Mouse (Mus musculus): ENCODE data around the gene Ffar1.
"Not testable (repeated sequence)": the region's sequence is repeated elsewhere in the genome, so short reads cannot be mapped to it uniquely, and the experiment has no call there.

The Ffar1 gene

DNA sequence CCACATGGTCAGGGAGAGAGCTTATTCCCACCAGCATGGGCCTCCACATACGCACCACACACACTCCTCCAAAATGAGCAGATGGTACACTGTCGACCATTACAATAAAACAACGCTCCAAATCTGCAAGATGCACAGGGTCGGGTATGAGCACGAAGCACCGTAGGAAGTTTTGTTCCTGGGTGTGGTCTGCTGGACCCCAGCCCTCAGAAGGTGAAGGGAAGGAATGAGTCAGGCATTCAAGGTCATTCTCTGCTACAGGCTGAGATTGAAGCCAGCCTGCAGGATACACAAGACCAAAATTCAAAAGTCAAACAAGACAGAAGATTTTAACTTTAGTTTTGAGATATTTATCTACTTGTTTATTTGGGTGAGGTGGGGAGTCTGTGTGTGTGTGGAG is 13.4 kb downstream of the Ffar1 start:
- DNase-seq (ENCODE audit: low spot score in 2 of 2), result no peak

DNA sequence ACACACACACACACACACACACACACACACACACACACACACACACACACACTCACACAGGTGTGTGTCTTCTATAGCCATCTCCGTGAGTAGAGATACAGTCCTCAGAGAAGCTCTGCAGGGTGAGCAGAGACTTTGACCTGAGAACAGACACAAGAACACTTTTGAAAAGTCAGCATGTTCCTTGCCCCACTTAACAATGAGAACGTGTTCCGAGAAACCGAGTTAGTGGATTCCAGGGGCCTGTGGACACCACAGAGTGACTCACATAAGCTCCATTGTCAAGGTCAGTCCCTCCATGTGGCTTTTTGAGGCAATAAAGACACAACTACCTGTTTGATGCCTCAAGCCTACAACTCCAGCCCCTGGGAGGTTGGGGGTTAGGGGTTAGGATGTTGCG is 14.0 kb downstream of the Ffar1 start:
- no peak for DNase-seq (ENCODE audit: low spot score in 2 of 2)

DNA sequence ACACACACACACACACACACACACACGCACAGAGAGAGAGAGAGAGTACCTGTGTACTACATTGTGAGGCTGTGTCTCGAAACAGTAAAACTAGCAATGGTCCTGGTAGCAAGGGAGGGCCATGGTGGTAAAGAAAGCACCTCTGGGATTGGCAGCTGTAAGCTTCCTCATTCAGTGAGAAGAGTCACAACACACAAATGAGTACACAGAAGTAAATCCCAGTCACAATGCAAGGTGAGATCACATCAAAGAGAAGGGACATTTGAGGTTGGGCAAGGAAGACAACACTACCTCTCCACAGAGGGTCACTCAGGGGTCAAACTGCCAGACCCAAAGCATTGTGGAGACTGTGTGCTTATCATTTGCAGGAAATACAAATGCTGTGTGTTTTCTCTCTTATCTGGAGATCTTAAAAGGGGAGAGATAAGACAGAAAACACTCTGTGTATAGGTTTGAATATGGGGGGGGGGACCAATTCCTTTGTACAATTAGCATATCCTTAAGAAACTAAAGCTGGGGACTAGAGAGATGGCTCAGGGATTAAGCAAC is 14.8 kb downstream of the Ffar1 start:
- no peak for DNase-seq (ENCODE audit: low spot score in 2 of 2)

DNA sequence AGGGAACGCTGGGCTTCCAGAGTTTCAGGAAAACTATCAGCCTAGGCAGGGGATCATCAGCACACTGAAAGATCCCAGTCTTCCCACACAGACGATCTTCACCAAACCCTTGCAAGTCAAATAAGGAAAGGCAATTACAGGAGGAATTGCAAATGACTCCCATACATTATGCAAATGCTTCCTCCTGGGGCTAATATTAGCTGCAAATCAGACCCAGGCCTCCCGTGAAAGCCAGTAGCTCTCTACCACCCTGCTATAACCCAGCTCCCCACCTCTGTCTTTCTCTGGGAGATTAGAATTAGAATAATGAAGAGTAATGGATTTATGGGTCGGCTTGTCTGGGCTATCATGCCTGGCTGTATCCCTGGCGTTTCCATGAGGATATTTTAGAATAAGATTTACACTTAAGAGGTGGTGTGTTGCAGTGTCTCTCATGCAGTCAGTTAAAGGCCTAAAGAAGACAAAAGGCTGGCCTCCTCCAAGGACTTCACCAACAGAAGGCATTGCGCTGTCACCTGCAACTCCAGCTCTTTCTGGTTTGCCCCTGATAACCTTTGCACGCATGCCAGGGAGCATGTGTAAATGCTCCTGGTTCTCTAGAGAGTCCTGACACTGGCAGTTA is 16.6 kb downstream of the Ffar1 start:
- DNase-seq (ENCODE audit: low spot score in 2 of 2), result no peak

DNA sequence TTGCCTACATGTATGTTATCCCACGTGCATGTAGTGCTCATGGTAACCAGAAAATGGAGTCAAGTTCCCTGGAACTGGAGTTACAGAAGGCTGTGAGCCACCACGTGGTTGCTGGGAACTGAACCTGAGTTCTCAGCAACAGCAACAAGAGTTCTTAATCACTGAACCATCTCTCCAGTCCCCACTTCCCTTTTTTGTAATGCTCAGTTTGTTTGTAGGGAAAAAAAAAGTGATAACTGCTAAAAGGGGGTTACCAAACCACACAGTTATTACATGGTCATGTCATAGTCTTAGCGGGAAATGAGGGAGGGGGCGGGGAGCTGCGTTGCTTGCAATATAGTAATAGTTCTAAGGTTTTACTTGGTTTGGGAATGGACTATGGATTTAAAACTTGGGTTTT is 19.3 kb downstream of the Ffar1 start:
- no peak for DNase-seq (ENCODE audit: low spot score in 2 of 2)

DNA sequence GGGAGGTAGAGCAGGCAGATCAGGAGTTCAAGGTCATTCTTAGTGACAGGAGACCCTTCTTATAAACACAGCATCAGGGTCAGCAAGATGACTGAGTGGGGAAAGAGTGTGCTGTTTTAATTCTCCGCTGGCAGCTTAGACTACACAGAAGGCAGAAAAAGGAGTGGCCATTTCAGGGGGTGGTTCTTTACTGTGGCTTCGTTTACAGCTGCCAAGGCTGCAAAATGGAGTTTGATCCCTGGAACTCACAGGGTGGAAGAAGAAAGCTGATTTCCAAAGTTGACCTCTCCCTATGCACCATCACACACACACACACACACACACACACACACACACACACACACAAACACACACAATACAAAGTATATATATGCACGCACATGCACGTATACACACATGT is 20.0 kb downstream of the Ffar1 start:
- DNase-seq (ENCODE audit: low spot score in 2 of 2), result no peak

DNA sequence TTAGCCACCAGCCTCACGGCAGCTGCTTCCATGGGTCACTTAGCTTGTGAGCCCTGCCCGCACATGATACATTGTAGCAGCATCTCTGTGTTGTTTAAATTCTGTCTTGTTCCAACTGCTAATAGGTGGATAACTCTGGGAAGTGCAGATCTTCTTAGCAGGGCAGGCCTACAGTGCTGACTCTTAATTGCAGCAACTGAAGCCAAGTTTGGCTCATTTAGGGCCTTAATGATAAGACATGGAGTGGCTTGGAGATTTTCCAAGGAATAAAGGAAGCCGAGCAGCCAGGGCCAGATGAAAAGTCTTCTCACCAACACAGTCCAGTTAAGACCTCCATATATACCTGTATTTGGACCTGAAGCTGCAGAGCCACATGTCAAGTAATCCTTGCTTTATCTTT is 21.1 kb downstream of the Ffar1 start:
- DNase-seq (ENCODE audit: low spot score in 2 of 2), result no peak

DNA sequence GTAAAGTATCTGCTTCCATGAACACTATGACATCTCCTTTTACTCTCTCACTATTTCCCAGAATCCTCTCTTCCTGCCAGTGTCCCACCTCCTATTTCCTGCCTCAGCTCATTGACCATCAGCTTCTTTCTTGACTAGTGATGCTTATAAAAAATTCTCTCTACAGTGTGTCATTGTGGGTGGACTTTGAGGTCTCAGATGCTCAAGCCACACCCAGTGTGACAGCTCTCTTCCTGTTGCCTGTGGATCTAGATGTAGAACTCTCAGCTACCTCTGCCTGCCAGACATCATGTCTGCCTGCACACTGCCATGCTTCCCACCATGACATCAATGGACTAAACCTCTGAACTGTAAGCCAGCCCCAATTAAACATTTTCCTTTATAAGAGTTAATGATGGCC is 24.1 kb downstream of the Ffar1 start:
- DNase-seq (ENCODE audit: low spot score in 2 of 2), result no peak

DNA sequence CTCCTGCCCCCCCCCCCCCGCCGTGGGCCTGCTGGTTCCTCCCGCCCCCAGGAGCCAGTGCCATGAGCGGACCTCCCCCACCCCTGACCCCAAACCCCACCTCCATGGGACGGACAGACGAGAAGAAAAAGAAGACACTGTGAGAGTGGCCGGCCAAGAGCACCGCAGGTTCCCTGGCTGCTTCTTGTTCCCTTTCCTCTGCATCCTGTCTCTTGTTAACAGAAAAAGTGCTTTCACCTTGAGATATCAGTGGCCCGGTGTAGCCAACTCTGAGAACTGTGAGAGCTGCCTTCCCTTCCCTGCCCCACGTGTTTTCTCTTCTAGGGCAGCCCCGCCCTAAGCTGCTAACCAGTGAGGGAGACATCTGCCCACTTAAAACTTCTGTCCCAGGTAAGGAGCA is 28.7 kb downstream of the Ffar1 start:
- not testable (repeated sequence) for DNase-seq (ENCODE audit: low spot score in 2 of 2)

DNA sequence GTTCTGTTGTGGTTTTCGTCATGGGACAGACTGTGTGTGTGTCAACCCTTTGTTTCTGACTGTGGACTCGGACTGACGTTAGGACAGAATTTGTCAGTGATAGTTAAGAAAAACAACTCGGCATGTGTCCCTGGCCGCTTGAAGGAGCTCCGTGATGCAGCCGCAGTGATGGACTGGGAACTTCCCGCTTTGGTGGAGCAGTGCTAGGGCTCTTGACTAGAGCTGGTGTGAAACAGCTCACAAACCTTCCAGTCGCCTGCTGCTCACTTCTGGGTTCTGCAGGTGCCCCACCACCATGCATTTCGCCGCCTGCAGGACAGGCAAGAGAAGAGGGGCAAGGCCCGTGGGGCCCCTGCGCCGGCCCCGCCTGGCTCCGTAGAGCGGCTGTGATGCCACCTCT is 29.1 kb downstream of the Ffar1 start:
- no peak for DNase-seq (ENCODE audit: low spot score in 2 of 2)

DNA sequence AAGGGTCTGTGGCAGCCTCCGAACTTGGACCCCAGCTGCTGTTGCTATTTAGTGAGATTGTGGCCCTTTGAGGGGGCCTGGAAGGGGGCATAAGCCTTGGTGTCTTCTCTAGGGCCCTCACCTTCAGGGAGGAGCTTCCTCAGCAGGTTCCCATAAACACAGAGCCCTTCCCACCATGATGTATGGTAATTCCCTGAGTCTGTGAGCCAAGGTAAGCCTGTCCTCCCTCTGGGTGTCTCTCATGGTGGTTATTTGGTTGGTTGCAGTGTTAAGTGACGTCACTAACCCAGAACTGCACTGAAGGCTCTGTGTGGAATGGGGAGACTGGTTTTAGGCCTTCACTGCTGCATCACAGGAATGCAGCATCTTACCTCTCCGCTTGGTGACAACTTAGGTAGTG is 31.9 kb downstream of the Ffar1 start:
- no peak for DNase-seq (ENCODE audit: low spot score in 2 of 2)

DNA sequence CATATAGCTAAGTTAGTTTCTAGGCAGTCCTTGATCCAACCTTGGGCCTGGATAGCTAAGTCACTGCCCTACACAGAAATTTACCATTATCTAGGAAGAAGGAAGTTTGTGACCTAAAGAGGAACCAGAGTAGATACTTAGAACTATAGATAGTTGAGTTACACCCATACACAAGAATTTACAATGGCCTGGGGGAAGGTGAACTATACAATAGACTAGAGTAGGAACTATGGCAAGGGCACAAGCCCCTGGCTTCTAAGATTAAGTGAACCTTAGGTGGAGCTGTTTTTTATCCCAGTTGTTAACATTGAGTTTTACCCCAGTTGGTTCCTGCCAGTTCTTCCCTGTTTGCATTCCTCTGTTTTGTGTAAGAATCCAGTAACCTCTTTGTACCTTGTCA is 32.5 kb downstream of the Ffar1 start:
- not testable (repeated sequence) for DNase-seq (ENCODE audit: low spot score in 2 of 2)

DNA sequence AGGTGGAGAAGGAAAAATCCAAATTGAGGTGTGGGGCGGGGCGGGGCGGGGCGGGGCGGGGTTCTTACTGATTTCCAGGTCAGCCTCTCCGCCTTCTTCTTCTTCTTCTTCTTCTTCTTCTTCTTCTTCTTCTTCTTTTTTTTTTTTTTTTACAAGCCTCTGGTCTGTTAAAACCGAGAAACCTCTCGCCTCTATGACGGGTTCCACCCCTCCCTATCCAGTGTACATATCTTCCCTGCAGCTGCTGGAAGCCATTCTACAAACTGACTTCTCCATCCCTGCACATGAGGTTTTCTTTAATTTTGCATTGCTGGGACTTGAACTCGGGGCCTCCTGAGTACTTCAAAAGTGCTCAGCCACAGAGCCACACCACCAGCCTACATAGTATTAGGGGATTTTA is 34.7 kb downstream of the Ffar1 start:
- no peak for DNase-seq (ENCODE audit: low spot score in 2 of 2)

DNA sequence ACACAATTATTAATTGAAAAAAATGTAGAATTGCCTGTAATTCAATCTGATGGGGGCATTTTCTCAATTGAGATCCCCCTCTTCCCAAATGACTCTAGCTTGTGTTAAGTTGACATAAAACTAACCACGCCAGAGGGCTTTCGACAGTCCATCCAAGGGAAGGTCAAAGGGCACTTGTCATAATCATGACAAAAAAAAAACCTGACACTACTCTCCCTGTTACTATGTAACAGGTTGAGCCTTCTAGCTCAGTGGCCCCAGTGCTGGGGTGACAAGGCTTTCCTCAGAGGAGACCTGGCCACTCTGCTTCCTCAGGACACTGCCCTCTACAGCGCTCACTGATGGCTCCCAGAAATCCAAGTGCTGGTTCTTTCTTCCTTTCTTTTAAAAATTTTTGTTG is 37.1 kb downstream of the Ffar1 start:
- DNase-seq (ENCODE audit: low spot score in 2 of 2), result no peak

DNA sequence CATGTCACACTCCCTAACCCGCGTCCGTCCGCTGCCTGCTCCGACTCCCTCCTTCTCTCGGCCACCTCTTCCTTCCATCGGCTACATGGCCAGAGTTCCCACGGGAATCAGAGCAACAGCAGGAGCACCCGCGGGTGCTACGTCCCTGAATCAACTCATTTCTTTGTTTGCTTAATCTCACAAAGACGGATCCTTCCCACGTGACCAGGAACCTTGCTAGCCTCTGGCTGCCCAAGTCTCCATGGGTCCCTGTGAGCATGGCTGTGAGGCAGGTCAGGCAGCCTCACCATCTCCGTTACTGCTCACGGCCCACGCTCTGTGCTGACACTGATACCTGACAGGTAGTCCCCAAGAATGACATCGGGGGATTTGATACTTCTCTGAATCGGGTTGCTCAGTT is 37.7 kb downstream of the Ffar1 start, which contains the start of gene Ffar2:
Gene Ffar2, minus strand, starts transcription at position 101 of the 400 bp plus-strand sequence.
- no peak for DNase-seq (ENCODE audit: low spot score in 2 of 2)

DNA sequence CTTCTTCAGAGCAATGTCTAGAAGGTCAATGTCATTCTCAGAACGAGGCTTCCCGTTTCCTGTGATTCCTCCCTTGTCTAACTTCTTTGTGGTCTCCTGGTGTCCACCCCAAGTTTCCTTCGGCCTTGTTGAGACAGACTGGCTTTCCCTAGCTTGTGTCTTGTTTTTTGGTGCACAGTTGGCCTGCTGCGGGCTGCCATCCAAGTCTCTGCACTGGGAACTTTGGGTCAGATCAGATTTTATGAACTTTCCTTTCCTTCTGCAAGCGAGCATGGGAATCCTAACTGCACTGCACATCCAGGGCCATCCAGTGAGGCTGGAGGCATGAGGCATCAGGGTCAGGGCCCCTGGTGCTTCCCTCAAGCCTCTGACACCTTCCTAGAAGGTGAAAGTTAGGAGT is 39.8 kb downstream of the Ffar1 start:
- DNase-seq (ENCODE audit: low spot score in 2 of 2), result no peak

DNA sequence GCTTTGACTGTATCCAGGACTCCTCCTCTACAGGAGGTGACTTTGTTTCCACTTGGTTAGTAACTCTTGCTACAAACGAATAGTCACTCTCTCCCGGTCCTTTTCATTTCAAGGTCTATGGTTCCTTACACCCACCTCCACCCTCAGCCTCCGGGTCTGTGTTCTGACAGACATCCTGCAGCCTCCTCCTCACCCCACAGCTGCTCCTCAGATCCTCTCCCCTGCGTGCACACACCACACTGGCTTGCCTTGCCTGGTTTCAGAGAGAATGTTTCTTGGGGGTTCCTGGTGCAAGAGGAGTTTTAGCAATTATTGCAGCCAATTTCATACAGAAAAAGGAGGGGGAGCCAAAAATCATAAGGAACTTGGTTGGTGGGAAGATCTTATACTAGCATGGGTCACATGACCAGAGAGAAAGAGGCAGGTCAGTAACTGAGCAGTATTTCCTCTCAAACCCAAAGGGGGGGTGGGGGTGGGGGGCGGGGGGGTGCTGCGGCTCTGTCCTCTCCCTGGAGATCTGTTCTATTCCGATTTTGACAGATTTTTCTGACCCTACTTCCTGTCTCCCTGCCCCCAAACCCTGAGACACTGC is 40.4 kb downstream of the Ffar1 start:
- DNase-seq (ENCODE audit: low spot score in 2 of 2), result no peak

DNA sequence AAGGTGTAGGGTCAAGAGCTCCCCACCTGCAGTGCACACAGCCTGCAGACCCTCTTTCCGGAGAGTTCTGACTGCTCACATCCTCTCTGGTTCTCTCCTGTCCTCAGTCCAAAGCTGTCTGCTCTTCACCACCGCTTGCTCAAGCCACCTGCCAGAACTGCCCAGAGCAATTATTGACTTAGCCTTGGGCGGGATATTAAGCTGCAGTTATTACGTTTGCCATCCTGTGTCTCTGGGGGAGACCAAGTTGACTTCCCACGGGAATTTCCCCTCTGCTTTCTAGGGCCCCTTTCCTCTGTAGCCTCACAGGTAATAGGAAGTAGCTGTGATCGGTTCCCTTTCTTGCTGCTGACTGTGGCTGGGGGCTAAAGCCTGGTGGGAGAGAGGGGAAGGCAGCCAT is 41.2 kb downstream of the Ffar1 start:
- no peak for DNase-seq (ENCODE audit: low spot score in 2 of 2)

DNA sequence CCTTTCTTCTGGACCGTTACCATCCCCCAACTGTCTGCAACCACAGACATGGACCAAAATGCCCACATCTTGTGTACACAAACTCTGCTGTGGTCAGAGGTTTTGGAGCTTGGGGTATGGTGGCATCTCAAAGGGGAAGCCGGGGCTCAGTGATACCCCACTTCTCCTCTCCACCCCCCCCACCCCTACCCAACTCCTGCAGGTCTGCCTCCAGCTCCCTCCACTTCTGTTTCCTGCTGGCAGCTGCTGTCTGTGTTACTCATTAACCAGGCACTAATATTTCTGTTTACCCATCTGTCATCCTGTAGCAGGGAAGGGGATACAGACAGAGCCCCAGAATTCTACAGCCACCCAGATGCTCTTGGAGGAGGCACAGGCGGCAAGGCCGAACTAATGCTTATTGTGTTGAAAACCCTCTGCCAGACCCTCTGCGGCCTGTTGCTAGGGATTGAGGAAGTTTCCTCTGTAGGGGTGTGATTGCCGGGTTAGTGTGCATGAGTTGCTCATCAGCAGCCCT is 49.0 kb downstream of the Ffar1 start:
- DNase-seq (ENCODE audit: low spot score in 2 of 2), result no peak

DNA sequence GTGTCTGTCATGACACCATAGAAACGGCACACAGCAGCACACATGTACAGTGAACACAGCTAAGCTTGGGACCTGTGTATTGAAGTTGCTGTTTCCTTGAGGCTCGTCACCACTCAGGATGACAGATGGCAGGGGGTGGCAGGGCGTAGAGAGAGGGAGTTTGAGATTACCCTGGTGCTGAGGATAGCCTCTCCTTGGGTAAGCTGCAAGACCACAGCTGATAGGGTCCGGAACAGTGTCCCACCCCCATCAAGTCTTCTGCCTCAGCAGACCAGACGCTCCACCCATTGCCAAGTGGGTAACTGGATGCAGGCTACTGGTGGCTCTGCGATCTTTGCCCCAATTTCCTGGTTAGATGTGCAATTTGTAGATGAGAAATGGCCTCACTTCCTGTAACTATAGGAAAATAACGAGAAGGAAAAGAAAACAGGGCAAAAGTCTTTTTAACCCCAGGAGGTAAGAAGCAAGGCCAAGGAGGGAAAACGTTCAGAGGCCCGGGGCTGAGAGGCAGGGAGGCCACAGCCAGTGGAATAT is 49.5 kb downstream of the Ffar1 start:
- DNase-seq (ENCODE audit: low spot score in 2 of 2), result no peak

DNA sequence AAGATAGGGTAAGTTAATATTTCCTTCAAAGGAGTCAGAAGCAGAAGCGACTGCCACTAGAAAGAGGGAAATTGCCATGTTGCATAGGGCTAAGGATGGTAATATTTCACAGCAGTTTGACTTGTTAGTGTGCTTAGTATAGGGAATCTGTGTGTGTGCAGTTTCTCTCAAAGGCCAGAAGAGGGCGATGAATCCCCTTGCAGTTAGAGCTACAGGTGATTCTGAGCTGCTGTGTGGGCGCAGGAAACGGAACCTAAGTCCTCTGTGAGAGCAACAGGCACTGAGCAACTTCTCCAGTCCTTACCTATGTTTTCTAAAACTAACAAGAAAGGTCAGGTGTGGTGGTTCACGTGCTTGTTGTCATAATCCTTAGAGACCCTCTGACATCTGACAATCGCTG is 51.0 kb downstream of the Ffar1 start:
- no peak for DNase-seq (ENCODE audit: low spot score in 2 of 2)

All from frontal cortex, postnatal 10 days (tissue).